Mouse (Mus musculus) layer of hippocampus, postnatal 14 days (tissue): Measurements from ENCODE around the gene Mbnl1. TPM values are rescaled to one million over a fixed set of nuclear protein-coding genes. Genes with fewer than 3 reads are reported as not detected.
"Not testable (repeated sequence)": the region's sequence is repeated elsewhere in the genome, so short reads cannot be mapped to it uniquely, and the experiment has no call there.

Experiments
- DNase-seq, 2 experiments: peaks; one replicate each; pipeline ENCODE4 v3.0.0; 2021 to 2022; ENCODE audit warnings: low spot score in 2 of 2, mixed read lengths in 1 of 2
- long read RNA-seq, 2 experiments: library from polyadenylated mRNA; stranded (forward); transcript quantifications; one replicate each; pipeline ENCODE4 v2.0.0; 2021
- total RNA-seq, 2 experiments: library from RNA; stranded (reverse); gene quantifications; 2 replicates each; pipeline ENCODE4 v1.2.3; 2021

Gene Mbnl1
- 100 to 1,000 TPM; 111 to 113 TPM for total RNA-seq
- long read RNA-seq, experiment 1, partial matches to known transcripts, result 6 of 15 reads
- long read RNA-seq, experiment 1, other reads (novel, unspliced or antisense), result 8 of 15 reads
- long read RNA-seq, experiment 2, partial matches to known transcripts, result 10 of 14 reads
- long read RNA-seq, experiment 2, other reads (novel, unspliced or antisense), result 3 of 14 reads

DNA sequence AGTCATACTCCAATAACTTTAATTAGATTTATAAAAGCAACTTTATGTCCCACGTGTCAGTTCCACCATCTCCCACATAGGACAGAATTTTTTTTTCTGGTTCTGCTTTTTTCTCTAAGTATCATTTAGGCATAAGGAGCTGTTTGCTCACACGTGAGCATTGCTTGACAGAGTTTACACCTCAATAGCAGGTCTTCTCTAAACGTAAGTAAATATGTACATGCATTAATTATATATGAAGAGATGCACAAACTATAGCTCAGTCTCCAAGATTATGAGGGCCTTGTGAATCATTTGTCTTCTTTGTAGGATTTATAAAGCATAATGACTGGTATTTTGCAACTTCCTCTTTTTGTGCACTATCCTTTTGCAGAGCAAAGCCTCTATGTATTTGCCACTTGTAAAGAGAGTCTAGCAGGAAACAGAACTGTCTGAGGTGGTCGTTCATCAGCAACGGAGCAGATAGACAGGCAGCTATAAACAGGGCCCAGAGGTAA lies at the start of gene Mbnl1:
Mbnl1 (plus strand) TSS at position 150 of the 497 bp plus-strand sequence.
- no peak for DNase-seq

DNA sequence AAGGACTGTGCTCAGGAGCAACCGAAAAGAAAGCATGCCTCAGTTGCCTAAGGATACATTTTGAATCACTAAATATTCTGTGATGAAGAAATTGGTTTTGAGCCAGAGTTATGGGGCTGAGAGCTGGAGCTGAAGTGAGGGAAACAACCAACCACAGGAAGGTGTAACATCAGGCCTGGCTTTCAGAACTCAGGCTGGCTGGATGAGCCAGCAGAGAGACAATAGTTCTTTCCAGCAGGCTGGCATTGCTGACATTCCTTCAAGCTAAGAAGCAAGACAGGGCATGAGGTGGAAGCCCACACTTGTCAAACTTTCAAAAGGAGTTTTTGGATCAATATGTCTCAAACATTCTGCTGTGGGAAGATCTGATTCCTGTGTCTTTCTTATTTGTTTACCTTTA lies 48.5 kb upstream of the Mbnl1 start:
- no peak for DNase-seq

DNA sequence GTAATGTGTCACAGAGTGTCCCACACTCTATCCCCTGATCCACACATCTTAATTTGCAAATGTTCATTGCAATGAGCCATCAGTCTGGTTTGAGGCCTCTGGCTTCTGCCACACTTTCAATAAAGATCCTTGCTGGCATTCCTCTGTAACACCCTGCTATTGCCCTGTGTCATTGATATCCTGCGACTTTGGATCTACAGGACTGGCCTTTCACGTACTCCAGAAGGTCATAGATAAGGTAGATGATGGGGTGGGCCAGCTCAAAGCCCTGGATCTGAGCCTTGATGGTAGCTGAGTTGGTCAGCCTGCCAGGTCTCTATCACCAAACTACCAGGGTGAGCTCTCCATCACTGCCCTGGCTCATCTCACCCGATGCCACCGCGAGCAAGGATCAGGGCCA lies 43.6 kb upstream of the Mbnl1 start:
- DNase-seq, result no peak

DNA sequence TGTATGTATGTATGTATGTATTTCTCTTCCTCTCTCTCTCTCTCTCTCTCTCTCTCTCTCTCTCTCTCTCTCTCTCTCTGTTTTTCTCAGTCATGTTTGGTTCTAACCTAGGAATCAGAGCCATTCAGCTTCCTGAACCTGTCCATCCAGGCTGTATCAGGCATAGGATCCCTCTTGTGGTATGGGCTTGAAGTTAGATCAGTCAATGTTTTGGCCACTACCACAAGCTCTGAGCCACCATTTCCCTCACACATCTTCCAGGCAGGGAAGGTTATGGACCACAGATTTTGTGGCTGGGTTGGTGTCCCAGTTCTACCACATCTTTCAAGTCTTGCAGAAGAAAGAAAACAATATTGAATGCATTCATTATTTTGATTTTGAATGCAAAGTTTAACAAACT lies 35.4 kb upstream of the Mbnl1 start:
- no peak for DNase-seq

DNA sequence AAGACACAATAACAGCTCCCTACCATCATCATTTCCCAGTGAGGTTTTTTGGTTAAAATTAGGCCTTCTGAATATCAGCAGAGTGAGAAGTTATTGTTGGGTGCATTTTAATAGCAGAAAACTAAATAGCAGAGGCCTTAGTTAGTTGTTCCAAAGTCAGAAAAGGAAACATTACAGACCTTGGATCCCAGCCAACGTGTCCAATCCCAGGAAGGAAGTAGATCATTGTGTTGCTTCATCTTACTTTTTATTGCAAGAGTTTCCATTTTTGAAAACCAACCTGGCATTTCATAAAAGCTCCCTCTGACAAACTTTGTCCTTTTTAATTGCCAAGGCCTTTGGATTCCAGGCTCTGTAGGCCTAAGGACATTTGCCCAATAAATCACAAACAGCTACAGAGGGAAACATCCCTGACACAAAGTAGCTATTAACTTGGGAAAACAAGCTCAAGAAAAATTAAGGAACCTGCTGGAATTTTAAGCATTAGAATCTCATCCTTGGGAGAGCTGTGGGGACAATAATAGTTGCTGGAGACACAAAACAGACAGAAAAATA lies 34.9 kb upstream of the Mbnl1 start:
- no peak for DNase-seq

DNA sequence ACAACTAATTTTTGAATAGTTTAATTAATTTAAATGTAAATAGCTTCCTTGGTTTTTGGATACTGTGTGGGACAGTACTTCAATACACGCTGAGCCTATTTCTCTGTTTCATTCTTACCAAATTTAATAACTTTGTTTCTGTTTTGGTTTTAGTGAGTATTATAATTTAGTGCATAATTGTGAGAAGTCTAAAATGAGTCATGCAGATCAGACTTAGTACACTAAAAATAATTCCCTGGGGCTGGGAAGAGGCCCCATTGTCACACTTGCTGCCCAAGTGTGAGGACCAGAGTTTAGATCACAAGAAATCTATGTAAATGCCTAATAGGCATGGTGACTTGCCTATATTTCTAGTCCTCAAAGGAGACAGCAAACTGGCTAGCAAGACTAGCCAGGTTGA lies 33.9 kb upstream of the Mbnl1 start:
- no peak for DNase-seq

DNA sequence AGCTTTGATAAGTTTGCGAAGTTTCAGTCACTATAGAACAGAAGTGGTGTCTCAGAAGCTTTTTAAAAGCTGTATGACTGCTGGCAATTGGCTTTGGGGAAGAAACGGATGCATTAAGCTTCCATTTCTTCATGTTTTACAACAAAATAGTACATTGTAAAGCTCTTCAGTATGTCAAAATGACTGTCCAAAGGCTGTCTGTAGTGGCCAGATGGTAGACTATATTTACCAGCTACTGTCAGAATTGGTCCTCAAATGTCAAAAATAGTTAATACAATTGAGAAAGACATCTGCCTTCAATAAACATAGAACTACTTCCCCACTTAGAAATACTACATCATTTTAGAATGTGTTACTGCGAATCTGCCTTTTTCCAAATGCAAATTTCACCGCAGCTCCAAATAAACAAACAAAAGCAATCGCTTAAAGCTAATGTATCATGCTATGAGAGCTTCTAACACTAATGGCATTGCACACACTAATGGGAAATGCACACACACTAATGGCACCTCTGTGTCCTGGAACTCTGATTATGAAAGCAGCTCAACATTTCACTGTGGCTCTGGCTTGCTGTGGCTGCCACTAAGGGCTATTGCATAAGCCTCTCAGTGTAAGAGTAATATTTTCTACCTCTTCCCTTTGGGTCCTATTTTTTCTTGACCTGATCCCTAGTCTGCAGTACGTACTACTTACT lies 10.7 kb upstream of the Mbnl1 start:
- DNase-seq, result no peak

DNA sequence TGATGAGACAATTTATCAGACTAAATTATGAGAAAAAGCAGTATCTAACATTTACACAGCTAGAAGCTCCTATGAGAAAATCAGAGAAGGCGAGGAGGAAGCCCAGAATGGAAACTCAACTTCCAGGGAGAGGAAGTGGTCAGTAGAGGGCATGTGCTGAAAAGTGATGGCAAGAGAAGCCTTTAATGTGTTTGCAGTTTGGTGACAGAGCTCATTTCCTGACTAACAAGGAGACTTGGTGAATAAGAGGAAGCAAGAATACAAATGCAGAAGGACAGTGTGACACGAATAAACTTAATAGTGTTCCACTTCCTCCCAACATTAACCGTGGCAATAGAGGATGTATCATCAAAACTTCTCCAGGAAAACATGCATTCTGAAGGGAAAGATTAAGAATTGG lies 4.0 kb upstream of the Mbnl1 start:
- not testable (repeated sequence) for DNase-seq

DNA sequence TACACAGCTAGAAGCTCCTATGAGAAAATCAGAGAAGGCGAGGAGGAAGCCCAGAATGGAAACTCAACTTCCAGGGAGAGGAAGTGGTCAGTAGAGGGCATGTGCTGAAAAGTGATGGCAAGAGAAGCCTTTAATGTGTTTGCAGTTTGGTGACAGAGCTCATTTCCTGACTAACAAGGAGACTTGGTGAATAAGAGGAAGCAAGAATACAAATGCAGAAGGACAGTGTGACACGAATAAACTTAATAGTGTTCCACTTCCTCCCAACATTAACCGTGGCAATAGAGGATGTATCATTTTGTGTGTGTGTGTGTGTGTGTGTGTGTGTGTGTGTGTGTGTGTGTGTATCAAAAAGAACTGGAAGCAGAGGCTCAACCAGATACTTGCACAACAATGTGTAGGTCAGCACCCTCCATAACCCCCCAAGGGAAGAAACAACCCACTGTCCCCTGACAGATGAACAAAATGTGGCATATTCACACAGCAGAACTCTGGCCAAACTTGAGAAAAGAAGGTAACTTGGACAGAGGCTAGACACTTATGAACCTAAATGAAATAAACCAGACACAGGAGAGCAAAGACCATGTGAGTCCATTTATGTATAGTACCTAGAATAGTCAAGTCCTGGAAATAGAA lies 3.3 kb upstream of the Mbnl1 start:
- not testable (repeated sequence) for DNase-seq

DNA sequence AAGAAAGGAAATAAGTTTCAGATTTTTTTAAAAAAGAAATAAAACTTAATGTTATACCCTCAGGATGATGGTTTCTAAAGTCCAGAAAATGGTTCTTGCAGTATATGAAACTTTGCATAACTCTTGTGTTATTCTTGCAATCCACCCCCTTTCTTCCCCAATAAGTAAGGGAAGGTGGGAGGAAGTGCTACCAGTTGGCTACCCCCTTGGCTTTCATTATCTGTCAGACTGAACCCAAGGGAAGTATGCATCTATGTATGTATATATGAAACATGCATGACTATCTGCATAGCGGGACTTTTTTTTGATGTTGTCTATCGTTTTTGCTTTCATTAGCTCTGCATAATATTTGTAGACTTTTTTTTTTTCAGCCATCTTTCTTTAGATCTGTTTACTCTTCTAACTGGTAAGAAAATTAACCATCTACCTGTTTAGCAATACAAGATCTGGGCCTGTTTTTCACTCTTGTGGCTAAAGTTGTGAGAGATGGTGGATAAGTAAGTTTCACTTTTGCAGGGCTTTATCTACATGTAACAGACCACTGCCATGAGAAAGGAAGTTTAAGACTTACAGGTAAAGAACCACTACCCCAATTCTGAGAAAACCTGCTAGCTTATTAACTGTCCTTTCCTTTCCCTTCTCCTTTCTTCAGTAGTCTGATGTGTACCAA lies 484 bp upstream of the Mbnl1 start:
- DNase-seq, result no peak

DNA sequence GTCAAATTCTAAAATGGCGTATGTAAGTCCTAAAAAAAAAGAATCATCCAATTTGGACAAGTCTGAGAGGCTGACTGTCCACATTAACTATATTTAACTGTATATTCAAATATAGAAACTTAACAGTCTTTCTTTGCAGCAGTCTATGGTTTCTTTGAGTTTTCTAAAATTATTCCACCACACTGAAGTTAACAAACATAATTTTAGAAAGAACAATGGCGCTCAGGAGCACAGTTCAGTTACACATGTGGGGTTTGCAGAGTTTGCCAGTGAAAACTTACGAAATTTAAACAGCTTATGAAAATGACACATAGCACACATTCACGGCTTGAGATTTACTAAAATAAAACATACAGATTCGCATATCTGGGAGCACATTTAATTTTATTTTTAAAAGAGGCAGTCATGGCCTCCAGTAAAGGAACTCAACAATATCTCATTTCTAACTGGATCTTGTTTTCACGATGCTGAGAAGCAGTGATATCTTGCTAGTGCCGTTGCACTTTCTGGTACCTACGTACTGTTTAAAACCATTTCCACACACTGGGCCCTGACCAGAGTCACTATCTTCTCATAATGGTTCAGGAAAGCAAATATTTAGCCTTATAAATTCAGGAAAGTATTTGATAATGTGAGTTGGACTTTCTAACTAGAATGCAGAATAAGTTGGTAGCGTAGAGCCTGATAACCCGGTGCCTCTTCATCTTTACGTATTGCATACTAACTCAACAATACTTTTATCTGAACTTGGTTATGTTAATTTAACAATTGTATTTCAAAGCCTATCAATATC lies 1.4 kb downstream of the Mbnl1 start:
- DNase-seq, result no peak

DNA sequence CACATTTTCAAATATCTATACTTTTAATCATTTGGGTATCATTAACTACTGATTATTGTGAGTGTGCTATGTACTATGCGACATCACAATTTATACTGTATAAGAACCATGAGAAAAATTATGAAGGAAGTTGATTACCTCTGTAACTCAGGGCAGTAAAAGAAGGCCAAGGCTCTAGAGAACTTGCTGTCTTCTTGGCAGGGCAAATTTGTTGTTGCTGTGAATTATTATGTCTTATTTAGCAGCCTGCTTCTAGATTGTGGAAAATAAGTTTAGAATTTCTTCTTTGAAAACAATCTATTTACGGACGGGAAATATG lies 2.0 kb downstream of the Mbnl1 start:
- DNase-seq, result no peak

DNA sequence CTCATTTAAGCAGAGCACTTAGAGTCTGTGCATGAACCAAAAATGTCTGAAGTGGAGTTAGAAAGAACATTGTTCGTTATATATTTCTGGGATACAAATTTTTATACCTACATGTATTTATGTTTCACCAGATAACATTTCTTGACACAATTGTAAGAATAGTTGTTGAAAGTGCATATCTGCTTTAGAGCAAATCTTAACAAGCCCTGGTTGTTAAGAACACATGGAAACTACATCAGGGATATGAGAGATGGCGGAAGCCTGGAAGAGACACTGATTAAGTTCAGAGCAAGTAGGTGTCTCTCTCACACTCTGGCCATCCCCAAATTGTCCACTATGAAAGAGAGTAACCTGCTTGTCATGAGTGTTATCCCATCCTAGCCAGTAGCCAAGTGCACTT lies 2.4 kb downstream of the Mbnl1 start:
- no peak for DNase-seq

DNA sequence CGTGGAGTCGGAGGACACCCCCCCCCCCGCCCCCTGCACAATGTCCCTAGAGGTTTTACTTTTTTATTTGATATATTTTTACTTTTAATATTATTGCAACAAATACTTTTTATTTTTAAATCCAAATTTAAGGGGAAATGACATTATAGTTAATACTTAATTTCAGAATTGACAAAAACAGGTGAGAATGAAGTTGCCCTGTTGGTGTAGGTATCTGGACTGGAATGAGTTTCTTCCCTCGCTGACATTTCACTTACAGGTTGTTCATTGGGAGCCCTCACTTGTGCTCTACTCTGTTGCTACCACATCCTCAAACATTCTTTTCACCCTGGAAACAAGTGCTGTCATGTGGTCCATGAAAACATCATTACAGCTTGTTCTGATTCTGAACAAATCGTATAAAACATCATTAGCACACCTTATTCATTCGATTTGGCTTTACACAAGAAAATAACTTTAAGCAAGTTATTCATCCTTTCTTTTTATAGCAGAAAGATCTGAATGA lies 4.2 kb downstream of the Mbnl1 start:
- DNase-seq, result no peak

DNA sequence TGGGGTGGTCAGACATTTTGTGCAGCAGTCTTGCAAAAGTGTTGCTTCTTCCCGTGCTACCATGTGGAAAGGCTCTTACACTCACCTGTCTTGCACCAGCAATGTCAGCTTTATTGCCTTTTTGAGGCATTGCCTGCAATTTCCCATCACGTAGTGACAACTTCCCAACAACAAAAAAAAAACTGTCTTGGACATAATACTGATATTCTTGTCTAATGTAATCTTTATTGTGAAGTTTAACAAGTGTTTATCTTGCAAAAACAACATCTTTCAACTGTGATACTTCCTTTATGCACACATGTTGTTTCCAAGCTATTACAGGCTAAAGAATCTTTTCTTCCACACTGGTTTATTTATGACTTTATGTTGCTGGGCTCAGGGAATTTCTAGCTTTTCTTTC lies 5.8 kb downstream of the Mbnl1 start:
- DNase-seq, result no peak

DNA sequence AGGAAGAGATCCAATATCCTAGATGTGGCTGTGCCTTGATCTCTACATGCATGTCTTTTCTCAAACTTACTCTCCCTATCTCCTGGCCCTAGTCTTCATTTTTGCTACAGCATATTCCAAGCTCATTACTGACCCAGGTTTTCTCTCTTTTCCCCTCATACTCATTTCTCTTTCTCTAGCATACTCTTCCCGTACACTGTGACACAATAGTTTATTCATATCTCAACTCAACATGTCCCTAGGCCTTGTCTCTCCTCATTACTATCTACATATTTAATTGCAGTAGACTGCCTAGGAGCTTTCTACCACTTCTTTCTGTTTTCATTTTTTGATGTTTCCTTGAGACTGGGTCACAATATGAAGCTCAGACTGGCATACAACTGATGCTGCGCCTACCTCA lies 8.1 kb downstream of the Mbnl1 start:
- DNase-seq, result no peak

DNA sequence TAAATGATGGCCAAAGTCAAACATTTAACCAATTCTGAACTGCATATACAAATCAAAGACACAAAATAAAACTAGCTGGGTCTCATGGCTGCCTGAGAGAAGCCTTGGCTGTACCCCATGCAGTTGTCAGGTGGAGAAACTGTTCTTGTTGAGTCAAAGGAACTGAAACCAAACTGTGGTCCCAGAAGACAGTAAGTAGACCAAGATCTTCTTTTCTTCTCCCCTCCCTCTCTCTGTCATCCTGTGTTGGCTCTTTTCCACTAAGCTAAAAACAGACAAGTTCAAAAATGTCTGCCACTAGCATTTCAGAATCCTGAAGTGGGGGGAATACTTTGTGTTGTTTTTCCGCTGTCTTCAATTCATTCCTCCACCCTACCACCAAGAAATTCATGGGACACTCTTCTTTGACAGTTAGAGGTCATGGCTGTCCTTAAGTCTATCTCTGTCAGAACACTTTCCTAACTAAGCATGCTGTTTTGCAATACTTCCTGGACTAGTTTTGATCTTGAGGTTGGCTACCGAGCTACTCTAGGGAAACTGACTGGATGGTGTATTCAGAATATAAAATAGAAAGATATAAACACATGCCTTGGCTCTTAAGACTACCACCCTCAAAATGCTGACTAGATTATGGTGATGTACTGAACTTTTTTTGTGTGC lies 9.2 kb downstream of the Mbnl1 start:
- no peak for DNase-seq

DNA sequence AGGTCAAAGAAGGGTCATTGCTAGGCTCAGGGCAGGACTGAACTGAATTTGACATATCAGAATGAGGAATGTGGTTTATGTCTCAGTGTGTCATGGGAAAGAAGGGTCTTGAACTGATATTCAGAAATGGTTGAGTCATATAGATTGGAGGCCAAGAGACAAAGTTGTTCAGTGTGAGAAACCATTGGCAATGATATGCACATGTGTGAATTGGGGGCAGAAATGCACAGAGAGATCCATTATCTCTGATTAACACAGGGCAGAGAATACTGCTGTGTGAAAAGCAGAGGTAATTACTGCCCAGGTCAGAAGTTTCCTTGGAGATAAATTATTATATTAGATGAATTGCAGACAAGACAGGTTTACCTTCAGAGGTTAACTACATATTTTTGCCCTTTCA lies 10.7 kb downstream of the Mbnl1 start:
- no peak for DNase-seq

DNA sequence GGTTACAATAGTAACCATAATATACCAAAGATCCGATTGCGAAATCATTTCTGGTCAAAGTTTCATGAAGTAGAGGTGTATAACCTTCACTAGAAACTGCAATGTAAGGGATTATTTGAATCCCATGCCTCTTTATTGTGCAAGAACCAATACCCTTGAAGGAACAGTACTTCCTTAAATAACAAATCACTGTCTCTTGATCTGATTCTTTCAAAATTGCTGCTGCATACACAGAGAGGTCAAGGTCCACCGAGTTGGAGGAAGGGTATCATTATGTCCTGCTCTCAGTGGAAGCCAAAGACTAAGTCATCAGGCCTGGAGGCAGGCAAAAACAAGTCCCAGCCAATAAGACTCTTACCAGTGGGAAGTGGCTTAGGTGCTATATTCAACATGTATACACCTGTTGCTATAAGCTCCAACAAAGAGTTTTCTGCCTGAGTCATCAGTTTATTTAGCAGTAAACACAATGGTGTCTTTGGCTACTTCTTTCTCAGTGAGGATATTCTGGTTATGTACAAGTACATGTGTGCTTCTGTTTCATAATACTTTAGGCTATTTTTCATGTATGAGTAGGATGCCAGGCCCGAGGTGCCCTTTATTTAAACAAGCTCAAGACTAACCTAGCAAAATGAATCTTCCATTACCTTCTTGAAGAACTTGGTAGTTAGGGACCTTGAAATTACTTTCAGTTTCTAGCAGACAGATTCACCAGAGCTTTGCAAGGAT lies 13.5 kb downstream of the Mbnl1 start:
- DNase-seq, result no peak

DNA sequence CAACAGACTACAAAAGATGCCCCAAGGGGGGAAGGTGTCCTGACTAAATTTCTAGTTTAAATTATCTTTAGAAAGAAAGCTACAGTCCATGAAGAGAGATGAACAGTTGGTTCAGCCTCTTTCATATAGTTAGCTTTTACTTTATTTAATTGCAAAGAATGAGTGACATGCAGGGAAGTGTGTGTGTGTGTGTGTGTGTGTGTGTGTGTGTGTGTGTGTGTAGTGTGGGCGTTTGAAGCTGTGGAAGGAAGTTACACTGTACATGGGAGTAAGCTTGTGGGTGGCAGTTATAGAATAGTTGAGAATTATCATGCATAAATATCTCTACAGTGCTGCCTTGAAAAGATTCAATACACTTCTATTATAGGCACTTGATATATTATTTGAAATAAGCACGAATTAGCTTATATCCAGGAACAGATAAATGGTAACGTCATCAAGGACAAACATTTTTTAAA lies 14.1 kb downstream of the Mbnl1 start:
- DNase-seq, result no peak
